Mouse (Mus musculus) bone marrow, adult 2 months (tissue): ENCODE data around the gene U2af1.

Source experiments
- CTCF ChIP-seq: fragments of 200-500 bp; IDR thresholded peaks from 2 replicates; pipeline ENCODE4 v1.5.1; 2011; ENCODE audit warnings: low read length, control low read depth; ENCODE audit not compliant: control insufficient read depth, insufficient read depth
- POLR2A ChIP-seq: fragments of 200-500 bp; IDR thresholded peaks from 2 replicates; pipeline ENCODE4 v1.6.1; 2011; ENCODE audit warnings: low read depth, mild to moderate bottlenecking, control low read depth, low read length, borderline replicate concordance; ENCODE audit not compliant: control insufficient read depth

- no peak for TF ChIP-seq POLR2A
- TF ChIP-seq CTCF, result no peak
These were observed 23.8 kb downstream of the U2af1 start for GRCm38 (mm10) chr17:31634896-31635295.
